Mouse (Mus musculus) embryonic fibroblast, embryonic 13.5 days (primary cell): ENCODE data around the gene Stat1.

Source experiments
- CTCF ChIP-seq: IDR thresholded peaks from 2 replicates; pipeline ENCODE4 v1.5.1; 2011; ENCODE audit warnings: mild to moderate bottlenecking, control low read depth, low read length, moderate library complexity, borderline replicate concordance; ENCODE audit not compliant: insufficient read depth
- POLR2A ChIP-seq: IDR thresholded peaks from 2 replicates; pipeline ENCODE4 v1.6.1; 2011; ENCODE audit warnings: low read depth, mild to moderate bottlenecking, control low read depth, low read length, moderate library complexity

DNA sequence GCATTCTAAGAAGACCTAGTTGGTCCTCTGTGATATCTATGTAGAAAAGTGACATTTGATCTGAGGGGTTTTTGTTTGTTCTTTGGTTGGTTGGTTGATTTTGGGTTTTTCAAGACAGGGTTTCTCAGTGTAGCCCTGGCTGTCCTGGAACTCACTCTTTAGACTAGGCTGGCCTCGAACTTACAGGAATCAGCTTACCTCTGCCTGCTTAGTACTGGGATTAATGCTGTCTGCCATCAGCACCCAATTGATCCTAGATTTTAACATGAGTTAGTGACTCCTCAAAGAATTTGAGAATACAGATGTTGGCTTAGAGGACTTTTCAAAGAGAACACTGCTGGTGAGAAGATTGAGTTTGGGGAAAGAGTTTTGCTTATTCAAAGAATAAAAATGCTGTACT lies 1.5 kb upstream of the Stat1 start:
- TF ChIP-seq CTCF (no peak), POLR2A (no peak)
